Mouse (Mus musculus) embryonic facial prominence, embryonic 14.5 days (tissue): Measurements from ENCODE around the gene Pcnx2. TPM values are rescaled to one million over a fixed set of nuclear protein-coding genes. Genes with fewer than 3 reads are reported as not detected.

Source experiments
- ATAC-seq: fragments of 200-750 bp; cut with Nextera tagmentation; 2 replicates; pipeline ENCODE4 v1.8.0; 2017; ENCODE audit warnings: low read depth, moderate number of reproducible peaks, moderate TSS enrichment
- DNase-seq: peaks from one replicate; pipeline ENCODE4 v3.0.0-alpha.2; 2015; ENCODE audit warnings: low spot score
- H3K27ac ChIP-seq: fragments of 300-500 bp; sonication (generic); replicated peaks from 2 replicates; pipeline ENCODE4 v1.5.1; 2014; ENCODE audit warnings: low read depth, mild to moderate bottlenecking, low read length, moderate library complexity
- H3K27me3 ChIP-seq: fragments of 300-500 bp; sonication (generic); replicated peaks from 2 replicates; pipeline ENCODE4 v1.6.1; 2014; ENCODE audit warnings: low read length; ENCODE audit not compliant: control insufficient read depth, insufficient read depth
- H3K36me3 ChIP-seq: fragments of 300-500 bp; sonication (generic); 2 replicates; pipeline ENCODE4 v1.6.1; 2014; ENCODE audit warnings: low read length, mixed read lengths; ENCODE audit not compliant: control insufficient read depth, insufficient read depth
- H3K4me1 ChIP-seq: fragments of 300-500 bp; sonication (generic); 2 replicates; pipeline ENCODE4 v1.6.1; 2014; ENCODE audit warnings: antibody characterized with exemption, low read length; ENCODE audit not compliant: control insufficient read depth, insufficient read depth
- H3K4me2 ChIP-seq: fragments of 300-500 bp; sonication (generic); 2 replicates; pipeline ENCODE4 v1.6.1; 2014; ENCODE audit warnings: low read depth, mild to moderate bottlenecking, low read length, moderate library complexity, mixed read lengths
- H3K4me3 ChIP-seq: fragments of 300-500 bp; sonication (generic); 2 replicates; pipeline ENCODE4 v1.5.1; 2014; ENCODE audit warnings: low read depth, mild to moderate bottlenecking, low read length
- H3K9ac ChIP-seq: fragments of 300-500 bp; sonication (generic); 2 replicates; pipeline ENCODE4 v1.6.1; 2014; ENCODE audit warnings: low read depth, mild to moderate bottlenecking, low read length, moderate library complexity, mixed read lengths
- H3K9me3 ChIP-seq: fragments of 300-500 bp; sonication (generic); 2 replicates; pipeline ENCODE4 v1.6.1; 2016; ENCODE audit warnings: low read length; ENCODE audit not compliant: control insufficient read depth
- WGBS: fragments of 180-500 bp; shearing (Covaris S2); extraction: QIAGEN DNeasy Blood & Tissue Kit; methylation state at CpG from one replicate; pipeline ENCODE4 v1.1.7; 2014; 5-methylcytosine and 5-hydroxymethylcytosine counted together
- polyA plus RNA-seq: library from polyadenylated mRNA; unstranded; fragments of >200 nt; fragmentation: Nextera tagmentation; extraction: Ambion mirVana; gene quantifications from 2 replicates; pipeline ENCODE4 v1.2.1, GENCODE M21; 2014

Gene Pcnx2
- polyA plus RNA-seq, 1 experiment from 2014 or later: 0.60 TPM

GRCm38 (mm10) chr8:125796970-125797369, 101.1 kb downstream of the Pcnx2 start:
- Histone ChIP-seq H3K36me3 (no peaks in the 10 kb centered on the region), H3K4me2 (no peak overlapping the region), H3K9ac (no peak overlapping the region), H3K9me3 (no peaks in the 10 kb centered on the region), H3K27ac (no peak overlapping the region), H3K4me1 (no peaks in the 10 kb centered on the region), H3K27me3 (no peaks in the 10 kb centered on the region), H3K4me3 (no peak overlapping the region)
- DNase-seq (no peak), ATAC-seq (no peak)
- 91% methylated on average over 2 of the region's 2 CpGs for WGBS

DNA sequence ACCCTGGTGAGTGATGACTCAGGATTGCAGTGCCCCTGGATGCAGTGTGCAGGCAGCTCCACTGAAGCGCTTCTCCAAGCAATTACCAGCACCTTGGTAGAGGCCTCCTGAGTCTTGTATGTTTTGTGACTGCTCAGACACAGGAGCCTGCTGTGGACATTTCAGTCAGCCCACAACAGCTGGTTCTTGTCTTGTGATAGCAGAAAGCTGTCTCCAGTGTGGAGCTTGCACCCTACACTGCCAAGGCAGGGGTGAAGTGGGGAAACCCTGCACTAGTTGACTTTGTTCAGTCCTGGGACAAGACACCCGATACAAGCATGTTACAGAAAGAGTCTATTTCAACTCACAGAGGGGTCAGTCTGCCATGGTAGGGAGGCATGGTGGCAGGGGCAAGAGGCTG, 102.8 kb downstream of the Pcnx2 start:
- H3K4me1 ChIP-seq: no peaks in the 10 kb centered on the region
- H3K9ac ChIP-seq: no peak overlapping the region
- no peak overlapping the region for H3K27ac ChIP-seq
- no peaks in the 10 kb centered on the region for H3K9me3 ChIP-seq
- H3K36me3 ChIP-seq: no peaks in the 10 kb centered on the region
- no peak for ATAC-seq
- WGBS: 74% methylated on average over 2 of the region's 2 CpGs
- H3K4me3 ChIP-seq: no peak overlapping the region
- H3K4me2 ChIP-seq: no peak overlapping the region
- H3K27me3 ChIP-seq: no peaks in the 10 kb centered on the region
- DNase-seq: no peak

DNA sequence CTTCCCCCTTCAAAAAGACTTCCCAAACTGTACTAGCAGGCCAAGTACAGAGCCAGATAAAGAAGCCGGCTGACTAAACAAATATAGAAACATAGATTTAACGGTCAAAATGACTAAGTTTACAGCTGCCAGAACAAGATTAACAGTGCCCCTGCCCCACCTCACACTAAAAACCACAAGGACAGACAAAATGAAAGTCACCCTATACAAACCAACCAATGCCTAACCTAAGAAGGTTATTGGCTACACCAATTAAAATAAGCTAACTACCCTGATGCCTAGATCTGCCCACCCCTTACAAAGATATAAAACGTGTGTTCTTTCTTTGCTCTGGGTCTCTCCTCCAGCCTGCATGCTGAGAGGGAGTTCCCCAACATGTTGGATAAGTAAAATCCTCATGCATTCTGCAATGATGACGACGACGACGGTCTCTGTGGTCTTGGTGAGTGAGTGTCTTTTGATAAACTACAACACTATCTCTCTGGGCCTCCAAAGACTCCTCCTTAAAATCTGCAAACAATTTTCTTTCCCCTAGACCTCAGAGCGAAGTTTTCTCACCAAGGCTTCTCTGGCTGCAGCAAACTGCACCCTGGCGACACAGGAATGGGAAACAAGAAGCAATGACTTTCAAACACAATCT, 105.2 kb downstream of the Pcnx2 start:
- no peak overlapping the region for H3K9ac ChIP-seq
- no peak overlapping the region for H3K27ac ChIP-seq
- whole genome bisulfite sequencing: 63% methylated on average over 9 of the region's 9 CpGs
- no peak overlapping the region for H3K4me2 ChIP-seq
- no peaks in the 10 kb centered on the region for H3K9me3 ChIP-seq
- ATAC-seq: no peak
- H3K4me3 ChIP-seq: no peak overlapping the region
- no peaks in the 10 kb centered on the region for H3K4me1 ChIP-seq
- no peak for DNase-seq
- H3K36me3 ChIP-seq: no peaks in the 10 kb centered on the region
- H3K27me3 ChIP-seq: no peaks in the 10 kb centered on the region

DNA sequence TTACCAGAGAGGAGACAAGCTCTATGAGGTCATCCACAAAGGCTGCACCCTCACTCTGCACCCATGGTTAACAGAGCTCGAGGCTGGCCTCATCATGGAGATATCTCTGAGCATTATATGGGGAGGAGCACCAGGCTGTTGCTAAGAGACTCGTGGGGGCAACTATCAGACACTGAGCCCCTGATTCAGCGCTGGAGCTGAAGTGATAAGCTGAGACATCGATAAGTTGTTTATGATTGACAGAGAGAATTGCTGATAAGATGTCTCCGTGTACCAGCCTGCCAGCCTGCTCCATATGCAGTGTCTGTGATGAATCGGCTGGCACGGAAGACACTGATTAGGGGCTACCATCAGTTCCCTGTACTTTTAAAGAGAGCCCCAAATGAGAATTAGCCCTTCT, 111.2 kb downstream of the Pcnx2 start:
- Histone ChIP-seq H3K4me1 (no peaks in the 10 kb centered on the region), H3K9me3 (no peaks in the 10 kb centered on the region), H3K9ac (no peak overlapping the region), H3K4me2 (no peak overlapping the region), H3K27ac (no peak overlapping the region), H3K27me3 (no peaks in the 10 kb centered on the region), H3K4me3 (no peak overlapping the region), H3K36me3 (no peaks in the 10 kb centered on the region)
- DNase-seq: no peak
- no peak for ATAC-seq
- 86% methylated on average over 7 of the region's 7 CpGs for WGBS

- Histone ChIP-seq H3K36me3 (no peaks in the 10 kb centered on the region), H3K9ac (no peak overlapping the region), H3K9me3 (no peaks in the 10 kb centered on the region), H3K4me2 (no peak overlapping the region), H3K27me3 (no peaks in the 10 kb centered on the region), H3K4me1 (no peaks in the 10 kb centered on the region), H3K4me3 (no peak overlapping the region), H3K27ac (no peak overlapping the region)
- WGBS: 62% methylated on average over 3 of the region's 3 CpGs
- ATAC-seq (no peak), DNase-seq (no peak)
These were observed 116.0 kb downstream of the Pcnx2 start for GRCm38 (mm10) chr8:125782161-125782560.

GRCm38 (mm10) chr8:125779656-125780055, 118.5 kb downstream of the Pcnx2 start:
- DNase-seq (peak; percentile 31), ATAC-seq (no peak)
- 62% methylated on average over 8 of the region's 8 CpGs for WGBS
- H3K27ac ChIP-seq: no peak overlapping the region
- no peak overlapping the region for H3K4me2 ChIP-seq
- no peak overlapping the region for H3K9ac ChIP-seq
- no peaks in the 10 kb centered on the region for H3K36me3 ChIP-seq
- no peaks in the 10 kb centered on the region for H3K4me1 ChIP-seq
- no peak overlapping the region for H3K4me3 ChIP-seq
- H3K27me3 ChIP-seq: no peaks in the 10 kb centered on the region
- no peaks in the 10 kb centered on the region for H3K9me3 ChIP-seq

- DNase-seq (no peak), ATAC-seq (0 out of 2 replicates have a peak, but pooled peaks have one; percentile 18)
- no peak overlapping the region for H3K9ac ChIP-seq
- no peak overlapping the region for H3K4me2 ChIP-seq
- no peaks in the 10 kb centered on the region for H3K9me3 ChIP-seq
- no peak overlapping the region for H3K4me3 ChIP-seq
- H3K4me1 ChIP-seq: no peaks in the 10 kb centered on the region
- H3K36me3 ChIP-seq: no peaks in the 10 kb centered on the region
- H3K27ac ChIP-seq: no peak overlapping the region
- WGBS: 92% methylated on average over 5 of the region's 5 CpGs
- H3K27me3 ChIP-seq: no peaks in the 10 kb centered on the region
These were observed 119.2 kb downstream of the Pcnx2 start for GRCm38 (mm10) chr8:125778919-125779318.

- H3K4me2 ChIP-seq: no peak overlapping the region
- WGBS: 66% methylated on average over 12 of the region's 12 CpGs
- H3K9ac ChIP-seq: no peak overlapping the region
- no peaks in the 10 kb centered on the region for H3K4me1 ChIP-seq
- no peak overlapping the region for H3K4me3 ChIP-seq
- H3K36me3 ChIP-seq: no peaks in the 10 kb centered on the region
- DNase-seq (no peak), ATAC-seq (no peak)
- H3K9me3 ChIP-seq: no peaks in the 10 kb centered on the region
- H3K27ac ChIP-seq: no peak overlapping the region
- no peaks in the 10 kb centered on the region for H3K27me3 ChIP-seq
These were observed 120.5 kb downstream of the Pcnx2 start for GRCm38 (mm10) chr8:125777478-125778164.

DNA sequence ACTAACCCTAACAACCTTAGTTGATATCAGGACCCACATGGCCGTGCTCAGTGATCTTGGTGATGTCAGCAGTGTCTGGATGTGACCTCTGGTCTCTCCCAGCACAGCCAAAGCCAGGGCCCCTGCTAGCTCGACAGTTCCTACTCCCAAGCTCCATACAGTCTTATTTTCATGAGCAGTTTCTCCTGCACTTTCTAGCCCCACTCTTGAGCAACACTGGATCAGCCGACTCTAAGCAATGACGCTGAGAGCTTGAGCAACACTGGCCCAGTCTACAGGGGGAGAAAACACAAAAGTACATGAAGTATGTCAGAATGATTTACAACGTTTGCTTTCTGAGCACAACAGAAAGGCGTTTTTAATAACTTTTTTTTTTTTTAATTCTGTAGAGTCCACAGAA, 121.3 kb downstream of the Pcnx2 start:
- DNase-seq (no peak), ATAC-seq (no peak)
- WGBS: 68% methylated on average over 6 of the region's 6 CpGs
- Histone ChIP-seq H3K27me3 (no peaks in the 10 kb centered on the region), H3K9ac (no peak overlapping the region), H3K4me1 (no peaks in the 10 kb centered on the region), H3K9me3 (no peaks in the 10 kb centered on the region), H3K27ac (no peak overlapping the region), H3K36me3 (no peaks in the 10 kb centered on the region), H3K4me3 (no peak overlapping the region), H3K4me2 (no peak overlapping the region)
